In genomic region chr8:117561735-117562361, GRCm38 (mm10) we compare ENCODE assay signal across 8 mouse cellular contexts.
A peak's percentile ranks its signal among the peaks of the same experiment; 100 is the strongest.
DNase-seq lines count a peak whose midpoint lies in the region; ATAC-seq and TF ChIP-seq lines count a peak whose summit lies in the region.
"Had no signal": no experiment of that assay in that cellular context is flagged by ENCODE, and none has a peak within 500 bp of the region (broad histone marks: within the 10 kb centered on the region; RNA-seq: fewer than 3 reads in every experiment).

No protein-coding gene starts in this region.

- no peak for TF ChIP-seq CTCF in brain, embryonic 14.5 days (IDR thresholded peaks at IDR 0.05; ENCODE audit: borderline replicate concordance, extremely low read depth, insufficient read depth, insufficient read length)

- peaks cover 11% of the 10 kb centered on the region; the same call in 1 of the 2 replicates for H3K4me1 ChIP-seq in embryonic facial prominence, embryonic 15.5 days
- H3K4me1 ChIP-seq in kidney, embryonic 15.5 days: peaks cover 11% of the 10 kb centered on the region

- 19% methylated on average over 17 of the region's 17 CpGs for WGBS in embryonic facial prominence, embryonic 15.5 days
- WGBS in kidney, embryonic 15.5 days: 18% methylated on average over 17 of the region's 17 CpGs

- H3K27ac ChIP-seq in embryonic facial prominence, embryonic 15.5 days (replicated peaks): no peak overlapping the region
- H3K27ac ChIP-seq in kidney, embryonic 15.5 days: no peak overlapping the region

- H3K4me3 ChIP-seq in embryonic facial prominence, embryonic 15.5 days (replicated peaks): peak overlapping the region; percentile 17
- H3K4me3 ChIP-seq in kidney, embryonic 15.5 days (replicated peaks): peak overlapping the region; percentile 20
- H3K4me3 ChIP-seq: megakaryocyte, embryonic 14.5 days had no signal

- no peaks in the 10 kb centered on the region for H3K9me3 ChIP-seq in embryonic facial prominence, embryonic 15.5 days (replicated peaks)
- H3K9me3 ChIP-seq in kidney, embryonic 15.5 days (replicated peaks): no peaks in the 10 kb centered on the region
- H3K9me3 ChIP-seq: megakaryocyte, embryonic 14.5 days had no signal

- H3K36me3 ChIP-seq in embryonic facial prominence, embryonic 15.5 days: no peaks in the 10 kb centered on the region
- H3K36me3 ChIP-seq in kidney, embryonic 15.5 days: no peaks in the 10 kb centered on the region

- H3K9ac ChIP-seq in embryonic facial prominence, embryonic 15.5 days: no peak overlapping the region
- H3K9ac ChIP-seq in kidney, embryonic 15.5 days: no peak overlapping the region

- H3K4me2 ChIP-seq in embryonic facial prominence, embryonic 15.5 days (replicated peaks): peak overlapping the region; percentile 43
- H3K4me2 ChIP-seq in kidney, embryonic 15.5 days: peak overlapping the region; percentile 51

- DNase-seq in brain, embryonic 14.5 days (ENCODE audit: low read depth): peak; percentile 23
- DNase-seq in lung, postnatal 36 days: peak; percentile 46
- DNase-seq in B cell, adult 2 months: no peak
- no peak for DNase-seq in cerebellum, adult 11 months
- DNase-seq in cerebellum, postnatal 4 days (ENCODE audit: low spot score in 2 of 2): no peak

- 0 out of 2 replicates have a peak, but pooled peaks have one; percentile 27 for ATAC-seq in embryonic facial prominence, embryonic 15.5 days (ENCODE audit: insufficient number of reproducible peaks, low FRiP score, low TSS enrichment, low read depth)
- ATAC-seq in kidney, embryonic 15.5 days (replicated peaks; ENCODE audit: low FRiP score): peak; percentile 52; the same call in 1 of the 2 replicates

- no peak for TF ChIP-seq POLR2A in brain, embryonic 14.5 days (IDR thresholded peaks at IDR 0.05; ENCODE audit: borderline replicate concordance, extremely low read depth, insufficient read depth, insufficient read length, poor library complexity, severe bottlenecking)

- H3K27me3 ChIP-seq in embryonic facial prominence, embryonic 15.5 days: no peaks in the 10 kb centered on the region
- H3K27me3 ChIP-seq in kidney, embryonic 15.5 days: 0 out of 2 replicates have a peak, but pooled peaks cover 4% of the 10 kb centered on the region
- H3K27me3 ChIP-seq: megakaryocyte, embryonic 14.5 days had no signal

Comparison
In these comparisons a context has a peak if more than half of its experiments do, and no peak if none do; other contexts are left out.
1. DNase-seq: peak in brain, embryonic 14.5 days (single experiment) and lung, postnatal 36 days (single experiment); none in B cell, adult 2 months (0 of 2), cerebellum, adult 11 months (single experiment) and cerebellum, postnatal 4 days (0 of 2).